Mouse (Mus musculus) liver, embryonic 15.5 days (tissue): ENCODE measurements at regions not wholly inside any gene's neighbourhood (a gene's known extent, or its start where the extent isn't known, plus 50 kb on each side); places are given as distances from the start of the nearest gene placed in this dataset.
A peak's percentile ranks its signal among the peaks of the same experiment; 100 is the strongest.

Experiments used
- ATAC-seq: fragments of 200-750 bp; cut with Nextera tagmentation; 2 replicates; pipeline ENCODE4 v1.8.0; 2017; ENCODE audit warnings: moderate number of reproducible peaks, mild to moderate bottlenecking, moderate library complexity; ENCODE audit not compliant: insufficient read depth
- H3K27ac ChIP-seq: fragments of 300-500 bp; sonication (generic); replicated peaks from 2 replicates; pipeline ENCODE4 v1.5.1; 2015; ENCODE audit warnings: mild to moderate bottlenecking, inconsistent platforms
- H3K27me3 ChIP-seq: fragments of 300-500 bp; sonication (generic); 2 replicates; pipeline ENCODE4 v1.6.1; 2015; ENCODE audit warnings: mild to moderate bottlenecking, inconsistent platforms
- H3K36me3 ChIP-seq: fragments of 300-500 bp; sonication (generic); replicated peaks from 2 replicates; pipeline ENCODE4 v1.6.1; 2015; ENCODE audit warnings: moderate library complexity, mild to moderate bottlenecking, inconsistent platforms
- H3K4me1 ChIP-seq: fragments of 300-500 bp; sonication (generic); replicated peaks from 2 replicates; pipeline ENCODE4 v1.6.1; 2015; ENCODE audit warnings: inconsistent platforms
- H3K4me2 ChIP-seq: fragments of 300-500 bp; sonication (generic); 2 replicates; pipeline ENCODE4 v1.6.1; 2015; ENCODE audit warnings: moderate library complexity, mild to moderate bottlenecking, inconsistent platforms
- H3K4me3 ChIP-seq: fragments of 300-500 bp; sonication (generic); replicated peaks from 2 replicates; pipeline ENCODE4 v1.5.1; 2015; ENCODE audit warnings: mild to moderate bottlenecking, inconsistent platforms
- H3K9ac ChIP-seq: fragments of 300-500 bp; sonication (generic); 2 replicates; pipeline ENCODE4 v1.6.1; 2015; ENCODE audit warnings: moderate library complexity, mild to moderate bottlenecking, inconsistent platforms
- H3K9me3 ChIP-seq: fragments of 300-500 bp; sonication (generic); replicated peaks from 2 replicates; pipeline ENCODE4 v1.6.1; 2016; ENCODE audit warnings: inconsistent platforms
- whole genome bisulfite sequencing: fragments of 180-500 bp; shearing (Covaris S2); methylation state at CpG from one replicate; pipeline ENCODE4 v1.1.7; 2015; ENCODE audit warnings: mixed read lengths; ENCODE audit not compliant: insufficient replicate concordance; 5-methylcytosine and 5-hydroxymethylcytosine counted together

DNA sequence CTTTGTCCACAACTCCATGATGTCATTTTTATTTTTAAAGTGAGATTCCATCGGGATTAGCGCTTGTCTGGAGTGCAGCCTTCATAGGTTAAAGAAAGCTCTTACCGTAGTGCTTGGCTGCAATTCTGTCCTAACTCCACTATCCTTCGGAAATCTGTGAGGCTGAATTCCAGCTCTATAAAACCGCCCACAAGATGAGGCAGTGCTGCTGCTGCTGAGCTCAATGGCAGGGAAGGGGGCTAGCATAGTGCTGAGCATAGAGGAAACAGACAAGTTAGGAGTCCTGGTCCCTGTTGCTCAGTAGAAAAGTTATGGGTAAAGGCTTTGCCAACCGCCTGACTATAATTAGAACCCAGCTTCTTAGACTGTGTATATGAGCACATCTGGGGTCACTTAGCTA, 163.5 kb downstream of the Maf start:
- H3K4me1 ChIP-seq, result 0 out of 2 replicates have a peak, but pooled peaks cover 3% of the 10 kb centered on the region
- no peak overlapping the region for H3K9ac ChIP-seq
- no peaks in the 10 kb centered on the region for H3K36me3 ChIP-seq
- no peaks in the 10 kb centered on the region for H3K27me3 ChIP-seq
- H3K9me3 ChIP-seq, result no peaks in the 10 kb centered on the region
- WGBS, result 64% methylated on average over 6 of the region's 6 CpGs
- H3K4me3 ChIP-seq, result no peak overlapping the region
- no peak overlapping the region for H3K27ac ChIP-seq
- no peak for ATAC-seq
- no peak overlapping the region for H3K4me2 ChIP-seq

DNA sequence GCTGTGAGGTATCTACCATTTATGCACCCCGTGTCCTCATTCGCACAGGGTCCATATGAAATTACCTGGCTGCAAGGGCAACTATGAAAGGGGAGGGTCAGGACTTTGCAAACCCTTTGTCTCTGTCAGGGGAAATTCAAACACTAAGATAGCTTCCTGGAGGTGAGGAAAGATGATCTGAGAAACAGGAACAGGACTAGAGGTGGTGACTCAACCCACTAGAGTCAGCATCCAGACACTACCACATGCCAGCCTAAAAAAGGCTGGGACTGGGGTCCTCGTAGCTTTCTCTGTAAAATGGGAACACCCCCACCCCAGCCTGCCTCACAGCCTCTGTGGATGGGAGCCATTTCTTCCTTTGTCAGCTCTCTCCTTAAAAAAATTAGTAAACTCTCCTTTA, 164.7 kb downstream of the Maf start:
- no peak overlapping the region for H3K4me2 ChIP-seq
- no peak overlapping the region for H3K27ac ChIP-seq
- no peak overlapping the region for H3K9ac ChIP-seq
- no peaks in the 10 kb centered on the region for H3K9me3 ChIP-seq
- no peaks in the 10 kb centered on the region for H3K27me3 ChIP-seq
- H3K4me1 ChIP-seq, result 0 out of 2 replicates have a peak, but pooled peaks cover 3% of the 10 kb centered on the region
- H3K4me3 ChIP-seq, result no peak overlapping the region
- WGBS, result 63% methylated on average over 3 of the region's 3 CpGs
- H3K36me3 ChIP-seq, result no peaks in the 10 kb centered on the region
- ATAC-seq, result no peak

DNA sequence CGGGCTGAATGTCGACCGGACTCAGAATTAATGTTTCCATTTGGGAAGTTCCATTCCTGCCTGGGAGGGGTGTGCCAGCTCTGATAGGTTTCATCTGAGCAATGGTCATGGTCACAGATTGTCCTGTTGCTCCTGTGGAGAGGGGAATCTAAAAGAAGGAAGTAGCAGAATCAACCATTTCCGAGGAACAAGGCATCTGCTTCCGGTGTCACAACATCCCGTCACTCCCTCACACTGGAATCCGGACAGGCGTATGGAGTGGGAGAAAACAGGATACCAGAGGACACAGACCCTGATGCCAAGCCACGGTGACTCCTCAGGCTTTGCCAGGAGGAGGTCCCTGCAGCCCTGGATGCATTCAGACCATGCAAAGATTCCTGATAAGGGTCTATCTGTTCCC, 168.0 kb downstream of the Maf start:
- no peaks in the 10 kb centered on the region for H3K36me3 ChIP-seq
- H3K27me3 ChIP-seq, result no peaks in the 10 kb centered on the region; the same call in 1 of the 2 replicates
- H3K4me3 ChIP-seq, result no peak overlapping the region
- 0 out of 2 replicates have a peak, but pooled peaks cover 3% of the 10 kb centered on the region for H3K4me1 ChIP-seq
- H3K9me3 ChIP-seq, result no peaks in the 10 kb centered on the region
- no peak overlapping the region for H3K27ac ChIP-seq
- peak; percentile 37; the same call in 1 of the 2 replicates for ATAC-seq
- H3K9ac ChIP-seq, result no peak overlapping the region
- 39% methylated on average over 9 of the region's 9 CpGs for WGBS
- no peak overlapping the region for H3K4me2 ChIP-seq

DNA sequence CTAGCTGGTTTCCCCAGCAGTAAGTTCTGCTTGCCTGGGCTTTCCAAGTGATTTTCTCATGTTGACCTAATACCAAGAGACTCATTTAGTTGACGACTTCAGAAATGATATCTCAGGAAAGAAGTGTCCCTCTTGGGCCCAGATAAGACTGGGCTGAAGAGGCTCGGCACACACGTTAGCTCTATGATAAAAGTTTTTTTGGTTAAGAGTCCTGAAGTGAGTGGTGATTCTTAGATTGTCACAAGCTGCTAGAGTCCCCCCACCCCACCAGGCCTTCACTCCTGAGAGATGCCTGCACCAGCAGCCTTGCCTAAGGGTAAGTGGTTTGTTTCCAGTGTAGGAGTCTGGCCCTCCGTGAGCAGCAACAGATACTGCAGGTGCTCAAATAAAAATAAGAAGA, 169.4 kb downstream of the Maf start:
- no peak overlapping the region for H3K4me3 ChIP-seq
- H3K27me3 ChIP-seq, result no peaks in the 10 kb centered on the region; the same call in 1 of the 2 replicates
- 0 out of 2 replicates have a peak, but pooled peaks cover 3% of the 10 kb centered on the region for H3K4me1 ChIP-seq
- H3K9ac ChIP-seq, result no peak overlapping the region
- 12% methylated on average over 4 of the region's 4 CpGs for WGBS
- peak; percentile 37 for ATAC-seq
- H3K27ac ChIP-seq, result no peak overlapping the region
- no peaks in the 10 kb centered on the region for H3K36me3 ChIP-seq
- no peak overlapping the region for H3K4me2 ChIP-seq
- no peaks in the 10 kb centered on the region for H3K9me3 ChIP-seq

DNA sequence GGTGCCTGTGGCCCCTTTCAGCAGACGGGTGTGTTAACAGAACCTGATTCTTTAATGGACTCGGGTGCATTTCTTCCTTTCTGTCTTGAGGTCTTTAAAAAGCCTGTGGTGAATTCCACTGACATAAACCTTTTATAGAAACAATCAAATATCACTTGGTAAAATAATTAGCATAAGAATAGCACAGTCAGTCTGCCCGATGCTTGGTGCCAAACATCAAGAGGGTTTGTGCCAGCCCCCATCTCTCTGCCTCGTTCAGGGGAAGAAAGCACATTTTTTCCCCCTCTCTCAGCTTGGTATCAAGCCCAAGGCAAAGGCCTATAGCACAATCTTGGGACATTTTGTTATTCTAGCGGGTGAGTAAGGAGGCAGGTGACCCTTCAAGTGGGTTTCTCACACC, 169.8 kb downstream of the Maf start:
- H3K4me3 ChIP-seq, result no peak overlapping the region
- no peak for ATAC-seq
- H3K4me2 ChIP-seq, result no peak overlapping the region
- WGBS, result 49% methylated on average over 5 of the region's 5 CpGs
- H3K27ac ChIP-seq, result no peak overlapping the region
- H3K9me3 ChIP-seq, result no peaks in the 10 kb centered on the region
- no peaks in the 10 kb centered on the region for H3K36me3 ChIP-seq
- no peak overlapping the region for H3K9ac ChIP-seq
- H3K27me3 ChIP-seq, result no peaks in the 10 kb centered on the region; the same call in 1 of the 2 replicates
- 0 out of 2 replicates have a peak, but pooled peaks cover under 1% of the 10 kb centered on the region for H3K4me1 ChIP-seq

DNA sequence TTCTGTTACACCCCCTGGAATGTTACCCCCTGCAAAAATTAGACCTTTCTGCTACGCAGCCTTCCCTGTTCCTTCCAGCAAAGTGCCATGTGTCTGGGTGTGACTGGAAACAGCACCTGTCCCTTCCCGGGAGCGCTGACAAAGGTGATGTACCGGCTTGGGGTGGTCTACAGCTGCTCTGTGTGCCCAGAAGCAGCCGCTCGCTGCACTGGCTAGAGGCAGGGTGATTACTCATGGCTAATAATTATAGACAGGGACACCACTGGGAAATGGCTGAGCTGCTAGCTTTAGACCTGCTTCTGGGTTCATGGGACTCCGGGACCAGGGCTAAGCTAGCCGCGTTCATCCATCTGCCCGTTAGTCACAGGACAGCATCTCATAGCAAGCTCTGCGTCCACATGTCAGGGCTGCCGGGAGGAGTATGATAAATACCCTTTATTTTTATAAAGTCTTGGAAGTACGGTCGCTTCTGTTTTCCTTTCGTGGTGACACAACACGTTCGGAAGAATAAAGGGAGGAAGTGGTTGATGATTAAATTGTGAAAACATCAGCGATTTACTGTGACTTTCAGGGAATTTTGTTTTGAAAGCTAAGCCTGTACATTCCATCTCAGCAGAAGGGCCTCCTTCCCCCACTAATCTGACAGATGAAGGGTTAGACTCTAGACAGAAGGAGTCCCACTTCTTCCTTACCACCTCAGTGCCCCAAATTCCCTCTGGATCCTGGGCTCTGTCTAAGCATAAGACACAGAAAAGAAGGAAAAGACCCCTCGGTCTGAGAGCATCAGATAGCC, 170.8 kb downstream of the Maf start:
- no peak overlapping the region for H3K4me2 ChIP-seq
- no peaks in the 10 kb centered on the region for H3K36me3 ChIP-seq
- 40% methylated on average over 19 of the region's 19 CpGs for WGBS
- H3K27ac ChIP-seq, result no peak overlapping the region
- no peak overlapping the region for H3K9ac ChIP-seq
- no peaks in the 10 kb centered on the region; the same call in 1 of the 2 replicates for H3K27me3 ChIP-seq
- H3K9me3 ChIP-seq, result no peaks in the 10 kb centered on the region
- no peaks in the 10 kb centered on the region for H3K4me1 ChIP-seq
- no peak overlapping the region for H3K4me3 ChIP-seq
- no peak for ATAC-seq

DNA sequence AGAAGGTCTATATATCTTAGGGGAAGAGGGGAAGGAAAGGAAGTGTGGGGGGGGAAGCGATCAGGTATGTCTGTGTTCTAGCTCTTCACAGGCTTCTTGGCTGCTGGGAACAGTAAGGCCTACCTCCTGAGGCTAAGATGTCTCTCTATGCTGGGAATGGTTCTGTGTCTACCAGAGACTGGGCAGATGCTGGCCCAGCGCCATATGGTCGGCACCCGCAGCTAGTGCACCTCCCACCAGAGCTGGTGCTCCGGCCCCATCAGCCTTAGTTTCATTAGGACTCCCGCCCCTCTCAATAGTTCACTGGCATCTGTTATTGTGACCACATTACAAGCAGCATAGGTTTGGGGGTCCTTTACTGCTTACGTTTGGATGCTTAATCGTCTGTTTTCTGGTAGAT, 171.6 kb downstream of the Maf start:
- WGBS, result 68% methylated on average over 8 of the region's 8 CpGs
- ATAC-seq, result no peak

DNA sequence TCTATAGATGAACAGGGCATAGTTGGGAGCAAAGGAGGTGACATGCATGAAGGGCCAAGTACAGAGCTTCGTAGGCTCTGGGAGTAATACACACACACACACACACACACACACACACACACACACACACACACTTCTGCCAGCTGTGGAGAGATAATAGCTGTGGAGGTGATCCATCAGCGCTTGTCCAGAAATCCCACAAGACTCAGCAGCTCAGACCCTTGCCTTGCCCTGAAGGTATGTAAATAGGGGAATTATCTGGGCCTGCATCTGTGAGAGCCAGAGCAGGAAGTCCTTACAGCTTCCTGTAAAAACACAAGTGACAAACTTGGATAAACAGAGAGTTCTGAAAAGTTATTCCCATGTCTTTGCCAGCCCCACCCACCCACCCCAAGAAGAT, 173.6 kb downstream of the Maf start:
- H3K36me3 ChIP-seq, result no peaks in the 10 kb centered on the region
- no peaks in the 10 kb centered on the region for H3K4me1 ChIP-seq
- H3K9ac ChIP-seq, result no peak overlapping the region
- no peaks in the 10 kb centered on the region for H3K9me3 ChIP-seq
- H3K4me2 ChIP-seq, result no peak overlapping the region
- no peak for ATAC-seq
- 11% methylated on average over 2 of the region's 2 CpGs for WGBS
- no peak overlapping the region for H3K27ac ChIP-seq
- H3K4me3 ChIP-seq, result no peak overlapping the region
- no peaks in the 10 kb centered on the region; the same call in 1 of the 2 replicates for H3K27me3 ChIP-seq

More for the DNA sequence above, 171.6 kb downstream of the Maf start:
- Histone ChIP-seq H3K9me3 (no peaks in the 10 kb centered on the region), H3K4me2 (no peak overlapping the region), H3K27ac (no peak overlapping the region), H3K4me3 (no peak overlapping the region), H3K9ac (no peak overlapping the region), H3K4me1 (no peaks in the 10 kb centered on the region), H3K36me3 (no peaks in the 10 kb centered on the region), H3K27me3 (no peaks in the 10 kb centered on the region; the same call in 1 of the 2 replicates)

DNA sequence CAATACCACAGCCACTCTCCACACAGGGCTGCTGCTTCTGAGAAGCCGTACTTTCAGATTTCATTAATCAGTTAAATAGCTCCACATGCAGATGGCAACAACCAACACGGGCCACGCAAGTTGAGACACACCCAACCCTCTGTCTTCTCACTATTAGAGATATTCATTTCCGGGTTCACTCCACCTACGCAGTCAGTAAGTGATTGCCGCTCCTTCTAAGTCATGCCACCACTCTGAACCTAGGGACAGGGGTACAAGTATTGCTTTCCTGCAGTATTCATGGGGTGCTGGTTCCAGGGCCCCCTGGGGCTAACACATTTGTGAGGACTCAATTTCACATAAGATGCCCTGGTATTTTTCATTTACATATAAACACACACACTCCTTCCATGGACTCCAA, 176.3 kb downstream of the Maf start:
- WGBS, result 49% methylated on average over 6 of the region's 6 CpGs
- Histone ChIP-seq H3K4me1 (no peaks in the 10 kb centered on the region), H3K9ac (no peak overlapping the region), H3K4me3 (no peak overlapping the region), H3K4me2 (no peak overlapping the region), H3K9me3 (no peaks in the 10 kb centered on the region), H3K27me3 (no peaks in the 10 kb centered on the region), H3K27ac (no peak overlapping the region), H3K36me3 (no peaks in the 10 kb centered on the region)
- ATAC-seq, result no peak

DNA sequence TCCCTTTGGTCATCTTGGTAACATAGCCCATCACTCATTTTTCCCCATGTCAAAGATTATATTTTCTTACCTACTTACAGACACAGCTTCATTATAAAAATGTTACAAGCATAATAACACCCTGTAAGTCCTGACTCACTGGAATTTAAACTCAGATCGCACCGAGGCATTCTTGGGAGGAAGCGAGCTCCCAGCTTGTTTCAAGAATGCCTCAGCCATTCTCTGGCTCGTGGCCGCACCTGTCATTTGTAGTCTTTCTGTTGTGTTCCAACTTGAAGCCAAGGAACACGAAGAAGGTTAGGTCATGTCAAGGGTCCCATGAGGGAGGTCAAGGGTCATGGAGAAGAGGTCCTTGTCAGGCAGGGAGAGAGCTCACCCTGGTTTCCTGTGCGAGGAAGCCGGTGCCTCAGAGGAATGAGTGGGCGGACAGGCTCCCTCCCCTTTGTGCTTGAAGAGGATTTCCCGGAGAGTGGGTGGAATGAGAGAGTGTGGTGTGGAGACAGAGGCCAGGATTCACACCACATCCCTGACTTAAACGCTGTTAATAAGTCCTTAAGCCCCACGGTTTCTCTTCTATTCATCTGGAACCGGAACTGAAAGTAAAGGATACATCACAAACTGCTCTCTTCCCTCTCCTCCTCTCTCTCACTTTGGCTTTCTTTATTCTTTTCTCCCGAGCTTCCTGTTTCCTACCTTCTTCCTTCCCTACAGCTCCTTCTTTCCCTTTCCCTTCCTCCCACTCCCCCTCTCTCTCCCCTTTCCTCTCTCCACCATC, 177.8 kb downstream of the Maf start:
- ATAC-seq, result no peak
- no peaks in the 10 kb centered on the region for H3K27me3 ChIP-seq
- H3K4me2 ChIP-seq, result no peak overlapping the region
- no peak overlapping the region for H3K9ac ChIP-seq
- H3K36me3 ChIP-seq, result no peaks in the 10 kb centered on the region
- no peaks in the 10 kb centered on the region for H3K9me3 ChIP-seq
- WGBS, result 24% methylated on average over 14 of the region's 14 CpGs
- H3K4me3 ChIP-seq, result no peak overlapping the region
- no peak overlapping the region for H3K27ac ChIP-seq
- H3K4me1 ChIP-seq, result no peaks in the 10 kb centered on the region

DNA sequence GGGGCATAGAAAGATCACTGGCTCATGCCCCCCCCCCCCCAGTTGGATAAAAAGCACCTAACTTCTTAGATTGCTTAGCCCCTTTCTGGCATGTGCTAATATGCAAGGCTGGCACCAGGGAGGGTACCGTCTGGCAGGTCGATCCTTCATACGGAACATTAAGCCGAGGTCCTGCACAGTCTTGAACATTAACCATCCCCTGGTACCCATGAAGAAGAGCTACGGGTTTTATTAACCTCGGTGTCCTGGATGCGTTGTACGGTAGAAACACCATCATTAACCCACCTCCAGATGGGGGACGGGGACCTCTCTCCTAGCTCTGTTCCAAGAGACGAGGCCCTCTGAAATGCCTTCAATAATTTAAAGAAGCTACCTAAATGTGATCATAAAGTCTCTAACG, 178.7 kb downstream of the Maf start:
- H3K27ac ChIP-seq, result no peak overlapping the region
- no peak overlapping the region for H3K4me3 ChIP-seq
- H3K4me1 ChIP-seq, result no peaks in the 10 kb centered on the region
- no peaks in the 10 kb centered on the region for H3K27me3 ChIP-seq
- no peaks in the 10 kb centered on the region for H3K36me3 ChIP-seq
- no peak for ATAC-seq
- no peak overlapping the region for H3K9ac ChIP-seq
- WGBS, result 73% methylated on average over 11 of the region's 11 CpGs
- H3K9me3 ChIP-seq, result no peaks in the 10 kb centered on the region
- H3K4me2 ChIP-seq, result no peak overlapping the region
